Mouse (Mus musculus): Measurements from ENCODE around the gene Mettl7a1. TPM values are rescaled to one million over a fixed set of nuclear protein-coding genes. Genes with fewer than 3 reads are reported as not detected.
"Not testable (repeated sequence)": the region's sequence is repeated elsewhere in the genome, so short reads cannot be mapped to it uniquely, and the experiment has no call there.

The Mettl7a1 gene
- total RNA-seq, 1 experiment from 2014 or later = 21.2 TPM

- ATAC-seq (ENCODE audit: extremely low read depth, insufficient number of reproducible peaks, low FRiP score, poor library complexity, severe bottlenecking) = 0 out of 2 replicates have a peak, but pooled peaks have one; percentile 16
Observed at GRCm38 (mm10) chr15:100332077-100332961, 28.4 kb downstream of the Mettl7a1 start.

GRCm38 (mm10) chr15:100334629-100335028, 30.7 kb downstream of the Mettl7a1 start, which contains the start of gene Mettl7a3:
TSS of gene Mettl7a3 (plus strand) at chr15:100334929.
- ATAC-seq (ENCODE audit: extremely low read depth, insufficient number of reproducible peaks, low FRiP score, poor library complexity, severe bottlenecking) = no peak

DNA sequence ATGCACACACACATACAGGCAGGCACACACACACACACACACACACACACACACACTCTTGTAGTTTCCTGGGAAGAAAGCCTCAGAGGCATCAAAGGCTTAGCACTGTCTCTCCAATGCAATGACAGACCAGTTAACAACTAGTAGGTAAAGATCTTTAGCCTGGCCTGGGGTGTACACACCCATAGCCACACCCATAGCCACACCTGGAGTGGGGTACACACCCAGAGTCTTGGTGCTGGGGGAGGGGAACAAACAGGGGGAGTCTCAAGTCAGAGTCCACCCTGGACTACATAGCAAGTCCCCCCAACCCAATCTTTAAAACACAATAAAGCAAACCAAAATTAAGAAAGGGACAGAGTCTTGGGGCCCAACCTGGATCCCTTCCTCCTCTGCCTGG, 33.4 kb downstream of the Mettl7a1 start:
- not testable (repeated sequence) for ATAC-seq (ENCODE audit: extremely low read depth, insufficient number of reproducible peaks, low FRiP score, poor library complexity, severe bottlenecking)

GRCm38 (mm10) chr15:100337847-100338246, 33.9 kb downstream of the Mettl7a1 start:
- peak; percentile 45; the same call in 1 of the 2 replicates for ATAC-seq (ENCODE audit: extremely low read depth, insufficient number of reproducible peaks, low FRiP score, poor library complexity, severe bottlenecking)

DNA sequence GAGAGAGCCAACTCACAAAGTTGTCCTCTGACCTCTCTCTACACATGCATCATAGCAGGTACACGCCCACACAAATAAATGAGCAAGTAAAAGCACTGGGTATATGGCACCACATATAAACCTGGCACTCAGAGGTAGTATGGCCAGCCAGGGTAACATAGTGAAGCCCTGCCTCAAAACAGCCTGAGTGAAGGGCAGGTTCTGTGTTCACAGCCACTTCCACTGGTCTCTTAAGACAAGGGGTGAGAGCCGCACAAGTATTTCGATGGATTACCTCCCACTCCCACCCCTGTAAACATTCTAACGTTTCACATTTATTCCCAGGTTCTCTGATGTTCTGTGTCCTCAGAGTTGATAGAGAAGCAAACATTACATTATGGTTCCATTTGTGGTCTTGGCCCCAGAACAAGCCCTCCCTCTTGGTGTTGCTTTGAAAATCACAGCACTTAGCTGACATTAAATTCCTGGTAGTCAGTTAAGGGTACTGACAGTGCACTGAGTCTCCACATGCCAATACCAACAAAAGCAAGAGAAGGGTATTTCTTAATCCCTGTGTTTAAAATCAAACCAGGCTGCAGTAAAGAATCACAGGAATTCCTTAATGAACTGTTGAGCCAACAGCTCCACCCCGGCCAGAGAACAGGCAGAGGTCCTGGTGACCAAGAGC, 37.5 kb downstream of the Mettl7a1 start:
- not testable (repeated sequence) for ATAC-seq (ENCODE audit: extremely low read depth, insufficient number of reproducible peaks, low FRiP score, poor library complexity, severe bottlenecking)

GRCm38 (mm10) chr15:100345484-100345883, 41.5 kb downstream of the Mettl7a1 start:
- ATAC-seq (ENCODE audit: extremely low read depth, insufficient number of reproducible peaks, low FRiP score, poor library complexity, severe bottlenecking) = no peak

DNA sequence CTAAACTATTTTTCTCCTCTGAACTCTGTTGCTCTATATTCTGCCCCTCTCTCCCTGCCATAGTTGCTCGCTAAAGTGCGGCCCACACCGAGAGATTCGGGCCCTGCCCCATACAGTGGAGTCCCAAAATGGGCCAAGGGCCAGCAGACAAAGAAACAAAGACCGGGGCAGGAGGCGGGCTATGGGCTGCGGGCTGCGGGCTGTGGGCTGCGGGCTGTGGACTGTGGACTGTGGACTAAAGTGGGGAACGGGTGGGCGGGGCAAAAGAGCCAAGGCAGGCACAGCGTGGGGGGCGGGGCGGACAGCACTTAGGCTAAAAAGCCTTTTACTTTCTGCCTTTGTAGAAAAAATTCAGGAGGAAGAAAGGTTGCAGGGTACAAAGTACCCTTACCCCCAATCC, 42.8 kb downstream of the Mettl7a1 start:
- ATAC-seq (ENCODE audit: extremely low read depth, insufficient number of reproducible peaks, low FRiP score, poor library complexity, severe bottlenecking) = no peak

GRCm38 (mm10) chr15:100349496-100349895, 45.6 kb downstream of the Mettl7a1 start:
- ATAC-seq (ENCODE audit: extremely low read depth, insufficient number of reproducible peaks, low FRiP score, poor library complexity, severe bottlenecking) = no peak

- no peak for ATAC-seq (ENCODE audit: extremely low read depth, insufficient number of reproducible peaks, low FRiP score, poor library complexity, severe bottlenecking)
Observed at GRCm38 (mm10) chr15:100351501-100352060, 47.6 kb downstream of the Mettl7a1 start.

- ATAC-seq (ENCODE audit: extremely low read depth, insufficient number of reproducible peaks, low FRiP score, poor library complexity, severe bottlenecking) = no peak
Observed at GRCm38 (mm10) chr15:100352711-100353250, 48.8 kb downstream of the Mettl7a1 start, which contains the start of the genes Methig1 and Mettl7a2. TSS of gene Methig1 (plus strand) at chr15:100353149. TSS of gene Mettl7a2 (plus strand) at chr15:100353200.

- ATAC-seq (ENCODE audit: extremely low read depth, insufficient number of reproducible peaks, low FRiP score, poor library complexity, severe bottlenecking) = not testable (repeated sequence)
Observed at GRCm38 (mm10) chr15:100353399-100353798, 49.5 kb downstream of the Mettl7a1 start.

DNA sequence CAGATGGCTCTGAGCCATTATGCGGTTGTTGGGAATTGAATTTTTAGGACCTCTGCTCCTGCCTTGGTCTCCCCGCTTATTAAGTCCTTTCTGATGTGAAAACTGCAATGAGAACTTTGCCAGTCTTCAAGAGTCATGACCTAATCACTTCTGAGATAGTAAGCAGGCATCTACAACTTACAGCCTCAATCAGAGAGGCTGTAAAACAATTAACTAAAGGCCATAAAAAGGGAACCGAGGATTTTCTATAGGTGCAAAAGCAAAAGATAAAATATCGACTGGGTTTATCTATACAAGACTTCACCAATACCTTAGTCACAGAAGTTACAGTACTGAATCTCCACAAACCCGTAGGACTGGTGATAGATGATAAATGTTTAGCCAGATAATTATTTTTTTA, 51.9 kb downstream of the Mettl7a1 start:
- no peak for ATAC-seq (ENCODE audit: extremely low read depth, insufficient number of reproducible peaks, low FRiP score, poor library complexity, severe bottlenecking)

DNA sequence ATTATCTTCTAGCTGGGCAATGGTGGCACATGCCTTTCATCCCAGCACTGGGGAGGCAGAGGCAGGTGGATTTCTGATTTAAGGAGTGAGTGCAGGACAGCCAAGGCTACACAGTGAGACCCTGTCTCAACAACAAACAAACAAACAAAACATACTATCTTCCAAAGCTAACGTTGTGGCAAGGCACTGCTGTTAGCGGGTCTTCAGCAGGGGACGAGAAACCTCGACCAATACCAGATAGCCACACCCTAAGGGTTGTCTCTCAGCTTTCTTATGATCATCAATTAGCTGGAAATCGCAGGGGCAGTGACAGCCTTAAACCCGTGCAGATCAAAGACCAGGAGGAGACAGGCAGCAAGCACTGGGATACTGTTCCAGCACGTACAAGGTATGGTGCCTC, 60.3 kb downstream of the Mettl7a1 start, which contains the start of gene Higd1c:
Gene Higd1c (plus strand): TSS at position 301 of the 400 bp plus-strand sequence.
- ATAC-seq (ENCODE audit: extremely low read depth, insufficient number of reproducible peaks, low FRiP score, poor library complexity, severe bottlenecking) = no peak

DNA sequence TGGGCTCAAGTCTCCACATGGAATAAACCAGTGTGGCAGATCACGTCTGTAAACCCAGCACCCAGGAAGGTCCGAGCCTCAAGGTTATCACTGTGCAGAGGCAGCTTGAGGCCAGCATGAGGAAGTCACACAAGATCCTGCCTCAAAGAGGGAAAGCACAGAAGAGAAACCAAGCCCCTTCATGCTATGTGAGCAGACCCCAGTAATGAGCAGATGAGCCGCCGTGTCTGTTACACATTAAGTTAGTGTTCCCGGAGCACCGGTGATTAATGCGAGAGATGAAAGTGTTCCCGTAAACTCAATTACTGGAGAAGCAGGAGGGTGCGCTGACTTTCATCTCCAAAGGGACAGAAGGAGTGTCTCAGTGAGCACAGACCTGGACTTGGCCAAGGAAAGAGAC, 62.0 kb downstream of the Mettl7a1 start:
- not testable (repeated sequence) for ATAC-seq (ENCODE audit: extremely low read depth, insufficient number of reproducible peaks, low FRiP score, poor library complexity, severe bottlenecking)

DNA sequence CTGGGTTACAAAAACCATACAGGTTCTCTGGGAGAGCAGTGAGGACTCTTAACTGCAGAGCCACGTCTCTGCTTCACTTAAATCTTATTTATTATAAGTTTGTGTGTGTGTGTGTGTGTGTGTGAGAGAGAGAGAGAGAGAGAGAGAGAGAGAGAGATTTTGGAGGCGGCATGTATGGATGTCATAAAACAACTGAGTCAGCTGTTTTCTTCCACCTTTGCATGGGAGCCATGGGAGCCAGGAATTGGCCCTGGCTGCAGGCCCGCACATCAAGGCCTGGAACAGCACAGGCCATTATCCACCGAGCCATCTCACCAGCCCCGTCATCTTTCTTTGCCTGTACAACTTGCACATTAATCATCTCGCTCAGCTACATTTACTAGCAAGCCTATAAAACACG, 63.2 kb downstream of the Mettl7a1 start:
- ATAC-seq (ENCODE audit: extremely low read depth, insufficient number of reproducible peaks, low FRiP score, poor library complexity, severe bottlenecking) = no peak

- ATAC-seq (ENCODE audit: extremely low read depth, insufficient number of reproducible peaks, low FRiP score, poor library complexity, severe bottlenecking) = no peak
Observed at GRCm38 (mm10) chr15:100375066-100375465, 71.1 kb downstream of the Mettl7a1 start.

GRCm38 (mm10) chr15:100377847-100378505, 74.0 kb downstream of the Mettl7a1 start:
- not testable (repeated sequence) for ATAC-seq (ENCODE audit: extremely low read depth, insufficient number of reproducible peaks, low FRiP score, poor library complexity, severe bottlenecking)
